Mouse (Mus musculus): ENCODE results near the gene Trpv4. TPM values are rescaled to one million over a fixed set of nuclear protein-coding genes. Genes with fewer than 3 reads are reported as not detected.

Gene Trpv4
- polyA plus RNA-seq, 1 experiment from 2014 or later, result 0.53 TPM

DNA sequence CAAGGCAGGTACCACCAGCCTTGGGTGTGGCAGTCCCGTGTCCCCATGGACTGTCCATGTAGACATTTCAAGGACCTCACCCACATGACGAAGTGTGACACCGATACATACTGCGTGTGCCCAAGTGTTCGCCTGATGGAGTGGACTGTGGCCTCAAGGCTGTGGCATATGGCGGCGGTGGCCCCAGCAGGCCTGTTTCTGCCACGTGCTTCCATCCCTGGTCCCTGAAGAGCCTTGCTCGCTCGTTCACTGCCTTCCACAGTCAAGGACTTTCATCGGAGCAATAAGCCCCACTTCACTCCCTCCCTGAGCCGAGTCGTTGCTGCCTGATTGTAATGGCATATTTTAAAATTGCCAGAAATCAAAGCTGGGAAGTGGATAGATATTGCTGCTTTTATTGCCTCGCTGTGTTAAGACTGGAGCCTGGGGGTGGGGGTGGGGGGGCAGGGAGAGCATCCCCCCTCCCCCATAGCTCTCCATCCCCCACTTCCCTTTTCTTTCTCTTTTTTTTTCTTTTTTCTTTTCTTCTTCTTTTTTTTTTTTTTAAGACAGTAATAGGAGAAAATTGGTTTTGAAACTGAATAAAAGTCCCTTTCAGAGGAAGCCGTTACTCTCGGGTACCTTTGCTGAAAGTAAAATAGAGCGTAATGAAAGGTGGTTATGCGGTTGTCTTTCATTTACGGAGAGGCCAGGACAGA is 65.6 kb downstream of the Trpv4 start:
- ATAC-seq (ENCODE audit: low read depth), result no peak

DNA sequence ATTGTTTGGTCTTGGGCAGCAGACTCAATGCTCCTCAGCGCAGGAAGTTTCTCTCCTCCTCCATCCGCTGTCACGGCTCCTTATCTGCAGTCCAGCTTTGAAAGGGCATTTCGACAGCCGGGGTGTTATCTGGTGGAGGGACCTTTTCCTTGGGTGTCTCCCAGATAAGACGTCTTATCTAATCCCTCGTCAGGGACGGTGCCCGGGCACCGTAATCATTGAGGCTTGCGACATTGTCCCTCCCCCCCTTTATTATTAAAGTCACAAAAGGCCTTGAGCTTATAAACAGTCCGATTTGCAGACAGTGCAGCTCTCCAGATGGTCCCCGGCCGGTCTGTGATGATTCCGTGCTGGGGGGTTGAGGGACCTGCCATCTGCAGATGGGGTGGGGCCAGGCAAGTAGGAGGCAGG is 67.1 kb downstream of the Trpv4 start:
- Histone ChIP-seq H3K27me3 (ENCODE audit: control insufficient read depth, insufficient read depth, low read depth, low read length) (no peaks in the 10 kb centered on the region), H3K4me1 (ENCODE audit: control insufficient read depth, low read depth, low read length) (peaks cover 51% of the 10 kb centered on the region), H3K27ac (ENCODE audit: low read length) (no peak overlapping the region), H3K9me3 (replicated peaks; ENCODE audit: control insufficient read depth, low read length) (no peaks in the 10 kb centered on the region), H3K9ac (ENCODE audit: low read depth, low read length) (no peak overlapping the region), H3K4me2 (ENCODE audit: low read depth, low read length) (no peak overlapping the region), H3K36me3 (ENCODE audit: control insufficient read depth, insufficient read depth) (no peaks in the 10 kb centered on the region), H3K4me3 (ENCODE audit: low read depth, low read length) (no peak overlapping the region)
- 11% methylated on average over 15 of the region's 15 CpGs for WGBS (ENCODE audit: insufficient replicate concordance)
- peak; percentile 45 for ATAC-seq (ENCODE audit: low read depth)

More for the DNA sequence above, 65.6 kb downstream of the Trpv4 start:
- WGBS (ENCODE audit: insufficient replicate concordance), result 55% methylated on average over 19 of the region's 19 CpGs
- Histone ChIP-seq H3K4me2 (ENCODE audit: low read depth, low read length) (no peak overlapping the region), H3K27me3 (ENCODE audit: control insufficient read depth, insufficient read depth, low read depth, low read length) (no peaks in the 10 kb centered on the region), H3K27ac (ENCODE audit: low read length) (no peak overlapping the region), H3K9ac (ENCODE audit: low read depth, low read length) (no peak overlapping the region), H3K36me3 (ENCODE audit: control insufficient read depth, insufficient read depth) (no peaks in the 10 kb centered on the region), H3K4me3 (ENCODE audit: low read depth, low read length) (no peak overlapping the region), H3K4me1 (ENCODE audit: control insufficient read depth, low read depth, low read length) (peaks cover 61% of the 10 kb centered on the region), H3K9me3 (replicated peaks; ENCODE audit: control insufficient read depth, low read length) (no peaks in the 10 kb centered on the region)

DNA sequence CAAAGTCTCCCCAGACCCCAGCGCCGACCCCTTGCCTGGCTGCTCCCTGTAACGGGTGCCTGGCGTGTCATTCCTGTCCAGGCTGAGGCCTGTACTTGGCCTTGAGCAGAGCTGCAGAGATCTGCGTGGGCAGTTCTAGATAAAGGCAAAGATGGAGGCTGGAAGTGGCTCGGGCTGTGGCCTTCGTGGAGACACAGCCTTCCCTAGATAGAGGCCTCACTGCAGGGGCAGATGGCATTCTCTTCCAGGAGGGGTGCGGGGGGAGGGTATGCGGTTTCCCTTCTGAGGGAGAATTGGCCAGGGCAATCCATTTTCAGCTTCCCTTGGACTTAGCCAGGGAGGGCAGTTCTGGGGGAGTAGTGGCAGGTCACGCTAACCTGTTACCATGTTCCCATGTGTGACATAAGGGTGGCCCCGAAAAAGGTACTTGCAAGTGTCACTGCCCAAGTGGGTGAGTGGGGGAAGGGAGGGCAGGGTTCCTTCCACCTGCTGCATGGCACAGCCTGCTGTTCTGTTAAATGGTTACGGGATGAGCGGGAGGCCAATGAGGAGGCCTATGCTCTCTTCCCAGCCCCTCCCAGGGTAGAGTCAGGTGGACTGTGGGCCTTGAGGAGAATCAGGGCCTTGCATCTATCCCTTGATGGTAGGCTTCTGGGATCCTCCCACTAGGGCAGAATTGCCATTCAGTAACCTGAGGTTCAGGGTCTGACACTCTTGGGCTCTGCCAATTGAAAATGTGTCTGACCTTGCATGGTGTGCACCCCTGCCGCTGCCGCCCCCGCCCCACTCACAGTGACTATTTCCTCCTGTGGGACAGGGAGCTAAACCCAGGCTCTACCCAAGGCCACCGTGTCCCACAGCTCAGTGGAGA is 67.9 kb downstream of the Trpv4 start:
- Histone ChIP-seq H3K36me3 (ENCODE audit: control insufficient read depth, insufficient read depth) (no peaks in the 10 kb centered on the region), H3K9ac (ENCODE audit: low read depth, low read length) (no peak overlapping the region)
- 42% methylated on average over 17 of the region's 17 CpGs for WGBS (ENCODE audit: insufficient replicate concordance)

DNA sequence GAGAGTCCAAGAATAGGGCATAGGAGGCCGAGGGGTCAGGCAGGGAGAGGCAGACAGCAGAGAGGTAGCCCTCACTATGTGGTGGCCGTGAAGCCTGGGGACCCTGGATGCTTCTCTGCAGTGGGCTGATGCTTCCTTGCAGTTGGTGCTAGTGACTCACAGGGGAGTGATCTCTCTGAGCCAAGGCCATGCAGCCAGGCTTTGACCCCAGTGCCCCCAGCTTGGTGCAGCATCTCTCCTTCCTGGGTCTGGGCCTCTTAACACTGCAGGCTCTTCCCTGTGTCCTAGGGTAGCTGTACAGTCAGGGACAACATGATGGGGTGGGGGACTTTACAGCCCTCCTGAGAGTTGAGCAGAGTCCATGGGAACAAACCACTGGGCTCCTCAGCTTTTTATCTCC is 68.8 kb downstream of the Trpv4 start:
- no peaks in the 10 kb centered on the region for H3K27me3 ChIP-seq (ENCODE audit: control insufficient read depth, insufficient read depth, low read depth, low read length)
- H3K4me1 ChIP-seq (ENCODE audit: control insufficient read depth, low read depth, low read length), result peaks cover 40% of the 10 kb centered on the region
- no peak for ATAC-seq (ENCODE audit: low read depth)
- H3K4me3 ChIP-seq (ENCODE audit: low read depth, low read length), result no peak overlapping the region
- H3K9ac ChIP-seq (ENCODE audit: low read depth, low read length), result no peak overlapping the region
- H3K4me2 ChIP-seq (ENCODE audit: low read depth, low read length), result no peak overlapping the region
- WGBS (ENCODE audit: insufficient replicate concordance), result 25% methylated on average over 2 of the region's 2 CpGs
- no peaks in the 10 kb centered on the region for H3K36me3 ChIP-seq (ENCODE audit: control insufficient read depth, insufficient read depth)
- no peak overlapping the region for H3K27ac ChIP-seq (ENCODE audit: low read length)
- no peaks in the 10 kb centered on the region for H3K9me3 ChIP-seq (replicated peaks; ENCODE audit: control insufficient read depth, low read length)

More for the DNA sequence above, 67.9 kb downstream of the Trpv4 start:
- Histone ChIP-seq H3K4me2 (ENCODE audit: low read depth, low read length) (no peak overlapping the region), H3K27ac (ENCODE audit: low read length) (no peak overlapping the region), H3K27me3 (ENCODE audit: control insufficient read depth, insufficient read depth, low read depth, low read length) (no peaks in the 10 kb centered on the region), H3K4me3 (ENCODE audit: low read depth, low read length) (no peak overlapping the region), H3K9me3 (replicated peaks; ENCODE audit: control insufficient read depth, low read length) (no peaks in the 10 kb centered on the region), H3K4me1 (ENCODE audit: control insufficient read depth, low read depth, low read length) (peaks cover 46% of the 10 kb centered on the region)
- no peak for ATAC-seq (ENCODE audit: low read depth)

DNA sequence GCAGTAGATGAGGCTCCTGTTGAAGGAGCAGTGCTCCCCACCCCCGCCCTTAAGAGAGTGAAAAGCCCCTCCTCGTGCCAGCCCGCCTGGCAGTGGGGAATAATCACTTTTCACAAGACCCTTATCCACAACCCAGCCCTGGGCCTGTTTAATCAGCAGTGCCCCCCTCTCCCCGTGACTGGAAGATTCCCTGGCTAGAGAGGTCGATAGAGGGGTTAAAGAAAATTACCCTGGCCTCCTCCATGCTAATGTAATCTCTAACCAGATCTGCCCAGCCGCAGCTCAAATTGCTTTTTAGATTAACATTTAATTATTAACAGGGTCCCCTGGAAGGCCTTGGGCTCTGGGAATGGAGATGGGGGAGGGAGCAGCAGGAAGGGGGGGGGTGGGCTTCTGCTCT is 69.2 kb downstream of the Trpv4 start:
- Histone ChIP-seq H3K27ac (ENCODE audit: low read length) (no peak overlapping the region), H3K4me3 (ENCODE audit: low read depth, low read length) (no peak overlapping the region), H3K9me3 (replicated peaks; ENCODE audit: control insufficient read depth, low read length) (no peaks in the 10 kb centered on the region), H3K36me3 (ENCODE audit: control insufficient read depth, insufficient read depth) (no peaks in the 10 kb centered on the region), H3K9ac (ENCODE audit: low read depth, low read length) (no peak overlapping the region), H3K4me1 (ENCODE audit: control insufficient read depth, low read depth, low read length) (peaks cover 35% of the 10 kb centered on the region), H3K27me3 (ENCODE audit: control insufficient read depth, insufficient read depth, low read depth, low read length) (no peaks in the 10 kb centered on the region), H3K4me2 (ENCODE audit: low read depth, low read length) (no peak overlapping the region)
- 39% methylated on average over 6 of the region's 6 CpGs for WGBS (ENCODE audit: insufficient replicate concordance)
- 0 out of 2 replicates have a peak, but pooled peaks have one; percentile 26 for ATAC-seq (ENCODE audit: low read depth)

DNA sequence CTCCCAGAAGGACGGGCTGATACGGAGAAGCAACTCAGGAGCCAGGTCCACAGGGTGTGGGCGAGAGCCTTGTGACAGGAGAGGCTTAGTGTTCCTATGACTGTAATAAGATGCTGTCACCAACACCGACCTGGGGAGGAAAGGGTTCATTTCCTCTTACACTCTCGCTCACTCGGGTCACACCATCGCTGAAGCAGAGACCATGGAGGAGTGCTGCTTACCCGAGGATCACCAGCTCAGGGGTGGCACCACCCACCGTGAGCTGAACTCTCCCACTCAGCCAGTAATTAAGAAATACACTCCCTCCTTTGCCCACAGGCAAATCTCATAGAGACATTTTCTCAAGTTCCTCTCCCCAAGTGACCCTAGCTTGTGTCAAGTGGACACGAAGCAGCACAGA is 69.8 kb downstream of the Trpv4 start:
- H3K27ac ChIP-seq (ENCODE audit: low read length), result no peak overlapping the region
- no peak overlapping the region for H3K4me3 ChIP-seq (ENCODE audit: low read depth, low read length)
- ATAC-seq (ENCODE audit: low read depth), result no peak
- no peaks in the 10 kb centered on the region for H3K36me3 ChIP-seq (ENCODE audit: control insufficient read depth, insufficient read depth)
- no peaks in the 10 kb centered on the region for H3K27me3 ChIP-seq (ENCODE audit: control insufficient read depth, insufficient read depth, low read depth, low read length)
- peaks cover 30% of the 10 kb centered on the region for H3K4me1 ChIP-seq (ENCODE audit: control insufficient read depth, low read depth, low read length)
- no peak overlapping the region for H3K9ac ChIP-seq (ENCODE audit: low read depth, low read length)
- H3K9me3 ChIP-seq (replicated peaks; ENCODE audit: control insufficient read depth, low read length), result no peaks in the 10 kb centered on the region
- no peak overlapping the region for H3K4me2 ChIP-seq (ENCODE audit: low read depth, low read length)
- 24% methylated on average over 10 of the region's 10 CpGs for WGBS (ENCODE audit: insufficient replicate concordance)

DNA sequence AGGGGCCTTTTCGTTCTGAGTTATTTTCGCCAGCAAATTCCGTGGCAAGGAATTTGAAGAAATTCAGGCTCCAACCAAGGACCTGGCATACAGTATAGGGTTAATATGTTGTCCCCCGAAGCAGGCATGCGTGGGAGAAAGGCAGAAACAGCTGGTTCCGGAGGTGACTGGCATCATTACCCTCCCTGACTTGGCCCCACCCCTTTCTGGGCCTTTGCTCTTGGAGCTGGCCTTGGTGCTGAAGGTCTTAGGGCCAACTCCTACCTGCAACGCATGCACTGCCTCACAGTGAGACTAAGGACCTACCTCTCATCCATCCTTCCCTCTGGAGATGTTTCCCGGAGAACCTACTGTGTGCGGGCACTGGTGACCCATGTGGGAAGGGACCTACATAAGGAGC is 70.3 kb downstream of the Trpv4 start:
- Histone ChIP-seq H3K9ac (ENCODE audit: low read depth, low read length) (no peak overlapping the region), H3K36me3 (ENCODE audit: control insufficient read depth, insufficient read depth) (no peaks in the 10 kb centered on the region), H3K9me3 (replicated peaks; ENCODE audit: control insufficient read depth, low read length) (no peaks in the 10 kb centered on the region), H3K4me2 (ENCODE audit: low read depth, low read length) (no peak overlapping the region), H3K4me3 (ENCODE audit: low read depth, low read length) (no peak overlapping the region), H3K27me3 (ENCODE audit: control insufficient read depth, insufficient read depth, low read depth, low read length) (no peaks in the 10 kb centered on the region), H3K4me1 (ENCODE audit: control insufficient read depth, low read depth, low read length) (peaks cover 30% of the 10 kb centered on the region), H3K27ac (ENCODE audit: low read length) (no peak overlapping the region)
- WGBS (ENCODE audit: insufficient replicate concordance), result 32% methylated on average over 9 of the region's 9 CpGs
- no peak for ATAC-seq (ENCODE audit: low read depth)

DNA sequence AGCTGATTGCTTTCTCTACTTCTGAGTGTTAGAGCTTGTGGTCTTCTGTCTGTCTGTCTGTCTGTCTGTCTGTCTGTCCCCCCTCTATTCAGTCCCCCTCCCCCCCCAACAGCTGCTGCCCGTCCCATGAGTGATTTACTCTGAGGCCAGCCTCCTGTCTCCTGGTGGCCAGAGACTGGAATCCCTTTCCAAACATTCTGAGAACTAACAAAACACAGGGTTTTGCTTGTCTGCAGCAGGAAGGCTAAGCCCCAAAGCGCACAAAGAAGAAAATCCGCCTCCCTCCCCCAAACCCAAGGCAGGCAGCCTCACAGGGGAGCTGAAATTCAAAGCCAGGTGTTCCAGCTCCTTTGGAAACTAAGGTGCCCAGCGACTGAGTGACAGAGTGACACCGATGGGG is 72.5 kb downstream of the Trpv4 start:
- H3K9me3 ChIP-seq (replicated peaks; ENCODE audit: control insufficient read depth, low read length), result no peaks in the 10 kb centered on the region
- H3K27ac ChIP-seq (ENCODE audit: low read length), result no peak overlapping the region
- no peaks in the 10 kb centered on the region for H3K36me3 ChIP-seq (ENCODE audit: control insufficient read depth, insufficient read depth)
- 23% methylated on average over 5 of the region's 5 CpGs for WGBS (ENCODE audit: insufficient replicate concordance)
- H3K4me3 ChIP-seq (ENCODE audit: low read depth, low read length), result no peak overlapping the region
- H3K27me3 ChIP-seq (ENCODE audit: control insufficient read depth, insufficient read depth, low read depth, low read length), result no peaks in the 10 kb centered on the region
- no peak overlapping the region for H3K9ac ChIP-seq (ENCODE audit: low read depth, low read length)
- peaks cover 20% of the 10 kb centered on the region for H3K4me1 ChIP-seq (ENCODE audit: control insufficient read depth, low read depth, low read length)
- ATAC-seq (ENCODE audit: low read depth), result no peak
- H3K4me2 ChIP-seq (ENCODE audit: low read depth, low read length), result no peak overlapping the region
